Mouse (Mus musculus) adrenal gland, postnatal 4 days (tissue): ENCODE data around the gene Dnajb9. TPM values are rescaled to one million over a fixed set of nuclear protein-coding genes. Genes with fewer than 3 reads are reported as not detected.
A peak's percentile ranks its signal among the peaks of the same experiment; 100 is the strongest.
"Not testable (repeated sequence)": the region's sequence is repeated elsewhere in the genome, so short reads cannot be mapped to it uniquely, and the experiment has no call there.

ENCODE experiments used
- DNase-seq, 2 experiments: peaks; one replicate each; pipeline ENCODE4 v3.0.0; 2021 to 2022; ENCODE audit warnings: low spot score in 2 of 2, mixed read lengths in 2 of 2
- long read RNA-seq, 2 experiments: library from polyadenylated mRNA; stranded (forward); transcript quantifications; one replicate each; pipeline ENCODE4 v2.0.0; 2021
- total RNA-seq, 2 experiments: library from RNA; stranded (reverse); gene quantifications; 2 replicates each; pipeline ENCODE4 v1.2.3; 2021

Dnajb9 gene
- 10 to 100 TPM; 26.9 to 28.9 TPM for total RNA-seq
- long read RNA-seq, experiment 1, transcript Dnajb9-201 (3 exons, 2,461 nt), result major isoform, 11 of 14 reads
- long read RNA-seq, experiment 1, partial matches to known transcripts, result 0 of 14 reads
- long read RNA-seq, experiment 1, other reads (novel, unspliced or antisense), result 3 of 14 reads
- long read RNA-seq, experiment 2, transcript Dnajb9-201 (3 exons, 2,461 nt), result major isoform, 39 of 44 reads
- long read RNA-seq, experiment 2, partial matches to known transcripts, result 1 of 44 reads
- long read RNA-seq, experiment 2, other reads (novel, unspliced or antisense), result 4 of 44 reads

DNA sequence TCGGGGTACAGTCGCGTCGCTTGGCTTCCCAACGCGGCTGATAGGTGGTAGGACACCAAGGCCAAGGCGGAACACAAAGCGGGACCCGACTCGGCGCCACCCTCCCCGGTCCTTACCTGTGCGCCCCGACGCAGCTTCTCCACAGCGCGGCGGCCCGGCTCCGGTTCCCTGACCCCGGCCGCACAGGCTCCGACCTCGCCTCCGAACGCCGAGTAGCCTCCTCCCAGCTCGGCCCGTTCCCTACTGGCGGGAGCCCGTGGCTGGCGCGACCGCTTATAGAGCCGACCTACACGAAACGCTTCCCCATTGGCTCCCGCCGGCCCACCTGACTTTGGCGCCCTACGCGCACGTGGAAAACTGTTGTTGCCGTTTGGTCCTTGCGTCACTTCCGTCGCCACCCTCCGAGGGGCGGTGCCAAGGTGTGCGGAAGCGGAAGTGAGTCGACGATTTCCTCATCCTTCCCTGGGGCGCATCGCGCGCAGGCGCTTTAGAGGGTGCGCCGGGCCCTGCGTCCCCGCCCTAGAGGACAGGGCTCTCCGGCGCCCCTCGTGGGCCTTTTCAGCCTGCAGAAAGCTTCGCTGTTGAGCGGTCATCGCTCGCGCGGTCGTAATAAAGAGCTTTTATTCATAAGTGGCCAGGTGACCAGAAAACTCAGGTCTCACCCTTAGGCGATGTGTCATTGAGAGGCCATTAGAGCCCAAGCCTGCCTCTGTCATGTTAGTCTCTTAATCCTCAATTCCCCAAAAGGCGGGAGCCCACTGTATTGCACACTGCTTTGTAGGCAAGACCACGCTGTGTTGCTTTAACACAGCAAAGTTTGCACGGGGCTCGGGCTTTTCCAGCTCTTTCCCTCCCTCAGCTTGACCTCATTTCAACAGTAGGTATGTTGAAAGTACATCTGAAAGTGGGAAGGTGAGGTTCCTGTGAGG lies at the start of gene Dnajb9:
Gene Dnajb9, minus strand, starts transcription at position 503 of the 929 bp plus-strand sequence.
- DNase-seq, result peak; percentile 98 to 100

DNA sequence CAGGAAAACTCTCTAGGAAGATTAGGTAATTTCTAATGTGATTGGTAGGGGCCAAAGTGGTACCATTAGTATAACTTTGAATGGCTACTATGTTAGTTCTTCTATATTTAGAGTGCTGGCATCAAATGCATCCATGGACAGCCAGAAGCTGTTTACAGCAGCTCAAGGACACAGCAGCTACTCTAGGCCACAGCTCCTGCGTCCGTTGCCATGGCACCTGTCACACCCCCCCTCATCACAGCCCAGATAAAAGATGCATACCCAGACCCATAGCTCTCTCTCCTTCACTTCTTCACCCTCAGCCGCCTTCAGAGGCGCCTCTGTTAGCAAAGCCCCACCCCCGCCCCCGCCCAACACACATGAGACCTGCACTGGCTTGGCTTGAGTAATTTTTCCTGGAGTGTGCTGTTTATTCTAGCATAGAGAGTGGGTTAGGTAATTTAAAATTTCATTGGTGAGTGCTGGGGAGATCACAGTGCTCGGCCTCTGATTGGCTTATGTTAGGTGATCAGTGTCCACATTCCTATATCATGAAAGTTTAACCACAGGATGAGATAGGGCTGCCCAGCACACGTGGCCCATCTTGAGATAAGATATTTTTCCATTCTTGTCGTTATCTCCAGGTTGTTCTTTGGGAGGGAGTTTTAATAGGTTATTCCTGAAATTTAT lies 38.3 kb upstream of the Dnajb9 start:
- no peak for DNase-seq

DNA sequence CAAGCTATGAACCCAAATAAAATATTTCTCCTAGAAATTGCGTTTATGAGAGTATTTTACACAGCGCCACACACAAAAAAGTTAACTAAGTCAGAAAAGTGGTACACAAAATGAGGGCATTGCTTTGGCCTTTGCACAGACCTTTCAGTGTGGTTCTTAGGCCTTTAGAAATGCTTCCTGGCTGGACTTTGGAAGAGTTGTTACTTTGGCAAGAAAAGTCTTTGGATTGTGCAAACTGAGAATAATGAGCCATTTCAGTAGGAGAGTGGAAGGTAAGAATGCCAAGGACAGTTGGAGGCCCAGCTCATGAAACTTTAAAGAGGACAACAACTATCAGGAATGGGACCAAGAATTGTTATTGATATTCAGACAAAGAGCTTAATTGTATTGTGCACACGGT lies 35.6 kb upstream of the Dnajb9 start:
- DNase-seq, result no peak

- no peak for DNase-seq
These were observed 32.3 kb upstream of the Dnajb9 start for GRCm38 (mm10) chr12:44242407-44242806.

DNA sequence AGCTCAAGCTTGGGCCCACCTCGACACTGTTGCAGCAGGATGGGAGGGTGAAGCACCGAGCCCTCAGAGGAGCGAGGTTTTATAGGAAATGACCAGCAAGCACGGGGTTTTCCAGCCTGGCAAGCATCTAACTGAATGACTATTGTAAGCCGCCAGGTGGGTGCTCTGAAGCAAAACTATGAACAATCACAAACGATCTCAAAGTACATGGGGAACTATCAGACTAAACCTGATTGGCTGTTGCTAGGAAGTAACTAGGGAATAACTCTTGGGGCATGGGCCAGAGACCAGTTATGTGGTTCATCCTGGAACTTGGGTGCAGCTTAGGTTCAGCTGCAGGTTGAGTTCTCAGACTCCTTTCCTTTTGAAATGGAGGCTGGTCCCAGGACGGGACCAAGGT lies 31.0 kb upstream of the Dnajb9 start:
- no peak for DNase-seq

DNA sequence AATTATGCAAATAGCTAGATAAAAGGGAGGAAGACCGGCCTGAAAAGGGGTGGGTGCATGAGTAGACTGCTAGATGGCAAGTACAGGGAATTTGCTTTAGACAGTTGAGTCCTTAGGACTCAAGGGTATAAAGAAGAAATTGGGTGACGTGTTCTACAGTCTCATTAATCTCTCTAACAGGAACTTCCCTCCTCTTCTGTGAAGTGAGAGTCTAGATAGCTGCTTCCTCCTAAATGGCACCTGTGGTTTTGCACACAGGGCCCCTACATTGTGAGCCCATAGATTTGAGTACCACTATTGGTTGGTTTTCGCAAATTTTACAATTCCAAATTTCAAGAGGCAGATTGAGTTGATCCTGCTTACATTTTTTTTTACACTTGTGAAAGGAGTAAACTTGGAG lies 14.5 kb upstream of the Dnajb9 start:
- DNase-seq, result no peak

DNA sequence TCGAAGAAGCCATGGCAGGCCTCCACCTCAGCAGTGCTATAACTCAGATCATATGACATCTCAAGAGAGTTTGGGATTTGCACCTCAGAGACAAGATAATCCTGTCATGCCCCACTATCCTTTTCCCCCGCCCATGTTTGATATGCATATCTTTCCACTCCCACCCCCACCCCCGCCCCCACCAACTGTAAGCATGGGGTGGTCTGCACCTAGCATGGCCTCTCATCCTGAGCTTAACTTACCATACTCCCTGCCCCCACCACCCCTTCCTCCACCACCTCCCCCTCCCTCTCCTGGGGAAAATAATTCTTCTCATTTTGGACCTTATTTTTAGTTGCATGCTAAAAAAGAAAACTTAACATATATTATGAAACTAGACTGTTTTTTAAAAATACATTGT lies 12.9 kb upstream of the Dnajb9 start:
- DNase-seq, result no peak

- DNase-seq, result no peak
These were observed 11.7 kb upstream of the Dnajb9 start for GRCm38 (mm10) chr12:44221651-44222356.

DNA sequence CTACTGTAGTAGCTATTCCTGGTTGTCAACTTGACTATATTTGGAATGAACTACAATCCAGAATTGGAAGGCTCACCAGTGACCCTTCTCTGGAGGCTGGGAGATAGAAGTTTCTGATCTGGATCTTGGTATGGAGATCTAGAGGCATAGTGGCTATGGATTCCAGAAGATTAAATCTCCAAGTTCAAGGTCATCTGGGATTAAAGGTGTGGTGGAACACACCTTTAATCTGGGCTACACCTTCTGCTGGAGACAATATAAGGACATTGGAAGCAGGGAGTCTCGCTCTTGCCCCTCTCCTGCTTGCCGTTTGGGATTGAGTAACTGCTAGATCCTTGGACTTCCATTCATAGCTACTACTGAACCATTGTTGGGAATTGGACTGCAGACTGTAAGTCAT lies 10.9 kb upstream of the Dnajb9 start, which contains the start of gene Pnpla8:
Gene Pnpla8, plus strand, starts transcription at position 301 of the 400 bp plus-strand sequence.
- not testable (repeated sequence) for DNase-seq

- no peak for DNase-seq
These were observed 1.4 kb upstream of the Dnajb9 start for GRCm38 (mm10) chr12:44211555-44211954.

GRCm38 (mm10) chr12:44209141-44209823 lies 844 bp downstream of the Dnajb9 start:
- DNase-seq, result peak in 1 of 2 experiments; percentile 13

- DNase-seq, result no peak
These were observed 12.1 kb downstream of the Dnajb9 start for GRCm38 (mm10) chr12:44197873-44198525.

- no peak for DNase-seq
These were observed 28.8 kb downstream of the Dnajb9 start for GRCm38 (mm10) chr12:44181081-44181982.

DNA sequence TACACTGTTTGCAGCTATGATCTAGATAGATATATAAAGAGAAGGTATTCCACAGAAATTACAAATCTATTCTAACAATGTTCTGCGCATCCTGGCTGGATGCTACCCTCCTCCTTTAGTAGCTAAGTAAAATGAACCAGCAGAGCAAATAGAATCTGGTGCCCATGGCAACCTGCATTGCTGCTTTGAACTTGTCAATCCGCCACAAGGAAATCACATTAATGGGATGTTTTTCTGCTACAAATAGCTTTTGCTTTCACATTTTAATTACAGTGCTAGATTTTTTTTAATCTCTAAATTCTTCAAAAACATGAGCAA lies 33.1 kb downstream of the Dnajb9 start:
- no peak for DNase-seq

DNA sequence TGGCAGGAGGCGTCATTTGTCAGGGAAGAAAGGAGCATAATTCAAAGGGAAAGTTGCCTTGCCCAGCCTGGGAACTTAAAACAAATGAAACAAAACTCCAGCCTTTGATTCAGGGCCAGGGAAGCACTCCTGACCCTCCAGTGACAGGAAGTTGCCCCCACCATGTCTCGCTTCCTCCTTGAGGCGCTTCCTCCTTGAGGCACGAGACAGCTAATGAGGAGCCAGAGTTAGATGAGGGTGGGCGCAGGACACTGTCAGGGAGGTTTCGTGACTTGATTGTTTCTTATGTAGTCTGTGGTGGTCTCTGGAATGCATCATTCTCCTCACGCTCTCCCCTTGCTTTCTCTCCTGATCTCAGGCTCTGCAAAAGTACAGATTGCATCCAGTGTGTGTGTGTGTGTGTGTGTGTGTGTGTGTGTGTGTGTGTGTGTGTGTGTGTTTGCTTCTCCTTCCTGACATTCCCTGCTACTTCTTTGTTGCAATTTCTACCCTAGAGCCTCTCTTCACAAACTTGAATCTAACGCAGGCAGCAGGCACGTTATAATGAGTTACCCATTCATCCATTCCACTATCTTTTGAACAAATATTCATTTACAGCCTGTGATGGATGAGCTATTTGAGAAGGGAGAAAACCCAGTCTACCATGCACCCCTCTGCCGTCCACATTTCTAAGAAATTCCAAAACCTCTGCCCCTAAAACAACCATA lies 33.6 kb downstream of the Dnajb9 start:
- DNase-seq, result no peak

- DNase-seq, result no peak
These were observed 43.2 kb downstream of the Dnajb9 start for GRCm38 (mm10) chr12:44166949-44167348.

GRCm38 (mm10) chr12:44159349-44159748 lies 50.8 kb downstream of the Dnajb9 start:
- no peak for DNase-seq
